Mouse (Mus musculus): ENCODE data around the gene Lrit2. TPM values are rescaled to one million over a fixed set of nuclear protein-coding genes. Genes with fewer than 3 reads are reported as not detected.

Lrit2 gene
- polyA plus RNA-seq, 1 experiment, result not detected

GRCm38 (mm10) chr14:37066636-37067035, 1.1 kb upstream of the Lrit2 start:
- TF ChIP-seq CTCF (IDR thresholded peaks at IDR 0.05; ENCODE audit: insufficient read depth, low read length) (no peak), POLR2A (IDR thresholded peaks at IDR 0.05; ENCODE audit: borderline replicate concordance, extremely low read depth, low read depth, low read length) (no peak)
- 48% methylated on average over 2 of the region's 2 CpGs for WGBS
- Histone ChIP-seq H3K4me3 (replicated peaks; ENCODE audit: extremely low read depth, low read depth, low read length) (no peak overlapping the region), H3K4me1 (ENCODE audit: control insufficient read depth, insufficient read depth, low read length) (no peaks in the 10 kb centered on the region)
- no peak for DNase-seq

DNA sequence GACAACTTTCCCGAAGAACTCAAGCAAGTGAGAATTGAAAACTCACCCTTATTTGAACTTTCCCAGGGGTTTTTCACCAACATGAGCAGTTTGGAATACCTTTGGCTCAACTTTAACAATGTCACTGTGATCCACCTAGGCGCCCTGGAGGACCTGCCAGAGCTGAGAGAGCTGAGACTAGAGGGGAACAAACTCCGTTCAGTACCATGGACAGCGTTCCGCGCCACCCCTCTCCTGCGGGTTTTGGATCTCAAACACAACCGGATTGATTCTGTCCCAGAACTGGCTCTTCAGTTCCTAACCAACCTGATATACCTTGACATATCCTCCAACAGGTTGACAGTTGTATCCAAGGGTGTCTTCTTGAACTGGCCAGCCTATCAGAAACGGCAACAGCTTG, 787 bp downstream of the Lrit2 start:
- 16% methylated on average over 9 of the region's 9 CpGs for WGBS
- DNase-seq, result no peak
- Histone ChIP-seq H3K4me1 (ENCODE audit: control insufficient read depth, insufficient read depth, low read length) (no peaks in the 10 kb centered on the region), H3K4me3 (replicated peaks; ENCODE audit: extremely low read depth, low read depth, low read length) (no peak overlapping the region)
- no peak for TF ChIP-seq POLR2A (IDR thresholded peaks at IDR 0.05; ENCODE audit: borderline replicate concordance, extremely low read depth, low read depth, low read length)
- no peak for TF ChIP-seq CTCF (IDR thresholded peaks at IDR 0.05; ENCODE audit: insufficient read depth, low read length)

DNA sequence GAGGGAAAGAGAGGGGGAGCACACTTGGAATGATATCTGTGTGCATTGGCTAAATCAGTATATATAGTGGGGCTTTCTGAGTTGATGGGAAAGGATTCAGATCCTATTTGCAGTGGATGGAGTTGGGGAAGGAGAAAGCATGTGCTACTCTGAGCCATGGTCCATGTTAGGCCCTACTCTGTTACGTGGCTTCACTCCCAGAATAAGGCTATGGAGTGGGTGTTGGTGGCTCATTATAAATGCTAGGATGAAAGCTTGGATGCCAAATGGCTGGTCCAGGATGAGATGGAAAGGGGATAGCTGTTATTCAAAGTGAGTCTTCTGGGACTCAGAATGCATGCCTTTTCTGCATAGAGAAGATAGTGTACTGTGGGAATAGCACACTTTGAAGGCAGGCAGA, 13.0 kb downstream of the Lrit2 start:
- 66% methylated on average over 1 of the region's 1 CpGs for WGBS
- no peak for DNase-seq
- TF ChIP-seq POLR2A (IDR thresholded peaks at IDR 0.05; ENCODE audit: borderline replicate concordance, extremely low read depth, low read depth, low read length) (no peak), CTCF (IDR thresholded peaks at IDR 0.05; ENCODE audit: insufficient read depth, low read length) (no peak)
- no peak overlapping the region for H3K4me3 ChIP-seq (replicated peaks; ENCODE audit: extremely low read depth, low read depth, low read length)
- H3K4me1 ChIP-seq (ENCODE audit: control insufficient read depth, insufficient read depth, low read length), result no peaks in the 10 kb centered on the region

GRCm38 (mm10) chr14:37083755-37084154, 16.0 kb downstream of the Lrit2 start:
- Histone ChIP-seq H3K4me1 (ENCODE audit: control insufficient read depth, insufficient read depth, low read length) (no peaks in the 10 kb centered on the region), H3K4me3 (replicated peaks; ENCODE audit: extremely low read depth, low read depth, low read length) (no peak overlapping the region)
- no peak for DNase-seq
- 16% methylated on average over 4 of the region's 4 CpGs for WGBS
- TF ChIP-seq CTCF (IDR thresholded peaks at IDR 0.05; ENCODE audit: insufficient read depth, low read length), result no peak
- TF ChIP-seq POLR2A (IDR thresholded peaks at IDR 0.05; ENCODE audit: borderline replicate concordance, extremely low read depth, low read depth, low read length), result no peak

DNA sequence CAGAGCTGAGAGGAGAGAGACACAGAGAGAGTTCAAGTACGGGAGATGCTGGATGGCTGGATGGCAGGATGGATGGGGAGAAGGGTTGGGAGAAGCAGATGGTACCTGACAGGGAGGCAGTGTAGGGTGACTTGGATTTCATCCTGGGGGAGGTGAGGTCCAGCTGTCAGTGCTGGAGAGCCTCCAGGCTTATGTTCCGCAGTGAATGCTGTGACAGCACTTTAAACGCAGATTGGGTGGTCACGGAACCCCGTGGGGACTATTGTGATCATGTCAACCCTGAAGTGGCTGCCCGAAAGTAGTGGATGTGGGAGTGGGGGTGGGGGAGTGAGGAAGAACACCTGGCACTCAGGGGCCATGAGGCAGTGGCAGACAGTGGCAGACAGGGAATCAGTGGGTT, 26.7 kb downstream of the Lrit2 start:
- 72% methylated on average over 6 of the region's 6 CpGs for WGBS
- no peak for TF ChIP-seq CTCF (IDR thresholded peaks at IDR 0.05; ENCODE audit: insufficient read depth, low read length)
- no peak for TF ChIP-seq POLR2A (IDR thresholded peaks at IDR 0.05; ENCODE audit: borderline replicate concordance, extremely low read depth, low read depth, low read length)
- DNase-seq, result no peak
- Histone ChIP-seq H3K4me3 (replicated peaks; ENCODE audit: extremely low read depth, low read depth, low read length) (no peak overlapping the region), H3K4me1 (ENCODE audit: control insufficient read depth, insufficient read depth, low read length) (no peaks in the 10 kb centered on the region)

DNA sequence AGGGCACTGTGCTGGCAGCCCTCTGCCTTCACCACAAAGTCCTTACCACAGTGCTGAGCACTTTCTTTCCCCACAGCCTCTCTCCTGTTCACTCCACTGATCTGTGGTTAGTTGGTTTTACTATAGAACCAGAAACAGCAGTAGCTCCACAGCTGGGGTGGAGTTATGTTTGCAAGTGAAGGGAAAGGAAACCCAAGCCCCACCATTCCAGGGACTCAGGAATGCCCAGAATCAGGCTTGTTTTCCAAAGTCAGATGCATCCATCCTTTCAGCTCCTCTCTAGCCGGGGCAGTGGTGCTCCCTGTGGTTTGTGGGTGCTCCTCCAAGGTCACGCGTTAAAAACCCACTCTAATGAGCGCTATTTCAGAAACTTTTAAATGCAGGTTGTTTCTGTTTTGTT, 27.8 kb downstream of the Lrit2 start:
- no peaks in the 10 kb centered on the region for H3K4me1 ChIP-seq (ENCODE audit: control insufficient read depth, insufficient read depth, low read length)
- DNase-seq, result no peak
- no peak overlapping the region for H3K4me3 ChIP-seq (replicated peaks; ENCODE audit: extremely low read depth, low read depth, low read length)
- 70% methylated on average over 4 of the region's 4 CpGs for WGBS
- TF ChIP-seq POLR2A (IDR thresholded peaks at IDR 0.05; ENCODE audit: borderline replicate concordance, extremely low read depth, low read depth, low read length) (no peak), CTCF (IDR thresholded peaks at IDR 0.05; ENCODE audit: insufficient read depth, low read length) (no peak)

GRCm38 (mm10) chr14:37097956-37098530, 30.3 kb downstream of the Lrit2 start, which contains the start of gene Cdhr1:
TSS of gene Cdhr1 (minus strand) at chr14:37098347.
- 1% methylated on average over 29 of the region's 30 CpGs for WGBS

DNA sequence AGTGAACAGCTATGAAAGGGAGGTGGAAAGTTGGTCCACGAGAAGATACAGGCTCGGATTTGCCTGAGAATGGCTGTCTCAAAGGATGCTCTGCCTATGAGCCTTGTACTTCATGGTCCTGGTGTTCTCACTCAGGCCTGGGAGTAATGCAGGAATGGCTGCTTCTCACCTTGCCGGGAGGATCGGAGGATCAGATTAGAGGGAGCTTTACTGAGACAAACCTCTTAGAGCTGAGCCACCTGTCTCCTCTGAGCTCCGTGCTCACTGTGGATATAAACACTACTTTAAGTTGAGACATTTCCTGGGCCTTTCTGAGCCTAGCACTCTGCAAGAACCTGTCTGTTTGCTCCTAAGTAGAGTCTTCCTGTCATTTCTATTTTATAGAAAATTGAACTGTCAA, 33.8 kb downstream of the Lrit2 start:
- no peak for TF ChIP-seq CTCF (IDR thresholded peaks at IDR 0.05; ENCODE audit: insufficient read depth, low read length)
- no peak for TF ChIP-seq POLR2A (IDR thresholded peaks at IDR 0.05; ENCODE audit: borderline replicate concordance, extremely low read depth, low read depth, low read length)
- H3K4me1 ChIP-seq (ENCODE audit: control insufficient read depth, insufficient read depth, low read length), result no peaks in the 10 kb centered on the region
- no peak for DNase-seq
- WGBS, result 64% methylated on average over 5 of the region's 5 CpGs
- H3K4me3 ChIP-seq (replicated peaks; ENCODE audit: extremely low read depth, low read depth, low read length), result no peak overlapping the region

More at GRCm38 (mm10) chr14:37097956-37098530, 30.3 kb downstream of the Lrit2 start, which contains the start of gene Cdhr1:
- no peak for TF ChIP-seq CTCF (IDR thresholded peaks at IDR 0.05; ENCODE audit: insufficient read depth, low read length)
- TF ChIP-seq POLR2A (IDR thresholded peaks at IDR 0.05; ENCODE audit: borderline replicate concordance, extremely low read depth, low read depth, low read length), result no peak
- DNase-seq, result no peak
- Histone ChIP-seq H3K4me1 (ENCODE audit: control insufficient read depth, insufficient read depth, low read length) (no peaks in the 10 kb centered on the region), H3K4me3 (replicated peaks; ENCODE audit: extremely low read depth, low read depth, low read length) (no peak within 1 kb of the TSS)

GRCm38 (mm10) chr14:37102484-37102883, 34.8 kb downstream of the Lrit2 start:
- no peaks in the 10 kb centered on the region for H3K4me1 ChIP-seq (ENCODE audit: control insufficient read depth, insufficient read depth, low read length)
- no peak overlapping the region for H3K4me3 ChIP-seq (replicated peaks; ENCODE audit: extremely low read depth, low read depth, low read length)
- WGBS, result 70% methylated on average over 3 of the region's 3 CpGs
- DNase-seq, result no peak
- TF ChIP-seq CTCF (IDR thresholded peaks at IDR 0.05; ENCODE audit: insufficient read depth, low read length) (no peak), POLR2A (IDR thresholded peaks at IDR 0.05; ENCODE audit: borderline replicate concordance, extremely low read depth, low read depth, low read length) (no peak)

DNA sequence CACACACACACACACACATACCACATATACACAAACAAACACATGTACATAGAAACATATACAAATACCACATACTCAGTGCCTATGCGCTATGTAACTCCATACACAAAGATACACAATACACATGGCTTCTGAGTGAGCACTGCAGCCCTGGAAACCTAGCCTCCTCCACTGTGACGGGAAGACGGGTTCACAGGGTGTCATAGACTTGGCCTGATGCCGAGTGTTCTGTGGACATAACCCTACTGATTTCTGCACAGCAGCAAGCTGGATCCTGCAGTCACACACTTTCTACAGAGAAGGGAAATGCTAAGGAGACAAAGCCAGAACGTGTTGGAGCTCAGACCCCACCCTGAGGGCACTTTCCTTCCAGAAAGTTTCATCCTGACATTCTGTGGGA, 37.0 kb downstream of the Lrit2 start:
- DNase-seq, result no peak
- Histone ChIP-seq H3K4me3 (replicated peaks; ENCODE audit: extremely low read depth, low read depth, low read length) (no peak overlapping the region), H3K4me1 (ENCODE audit: control insufficient read depth, insufficient read depth, low read length) (no peaks in the 10 kb centered on the region)
- TF ChIP-seq POLR2A (IDR thresholded peaks at IDR 0.05; ENCODE audit: borderline replicate concordance, extremely low read depth, low read depth, low read length), result no peak
- TF ChIP-seq CTCF (IDR thresholded peaks at IDR 0.05; ENCODE audit: insufficient read depth, low read length), result no peak
- WGBS, result 36% methylated on average over 5 of the region's 5 CpGs
